Mouse (Mus musculus) myocyte (in vitro differentiated cells): ENCODE data around the gene Begain. TPM values are rescaled to one million over a fixed set of nuclear protein-coding genes. Genes with fewer than 3 reads are reported as not detected.

Source experiments
- H3K27me3 ChIP-seq: one replicate; pipeline ENCODE4 v1.6.1; 2011; ENCODE audit not compliant: control insufficient read depth, insufficient read depth, insufficient read length
- H3K36me3 ChIP-seq: one replicate; pipeline ENCODE4 v1.6.1; 2011; ENCODE audit not compliant: control insufficient read depth, insufficient read depth
- H3K4me2 ChIP-seq: one replicate; pipeline ENCODE4 v1.6.1; 2011; ENCODE audit warnings: low read depth, control low read depth
- H3K4me3 ChIP-seq: one replicate; pipeline ENCODE4 v1.5.1; 2011; ENCODE audit warnings: mild to moderate bottlenecking, control low read depth, moderate library complexity
- H3K79me2 ChIP-seq: one replicate; pipeline ENCODE4 v1.6.1; 2011; ENCODE audit not compliant: control insufficient read depth, insufficient read depth
- H3ac ChIP-seq: one replicate; pipeline ENCODE4 v1.6.1; 2011; ENCODE audit not compliant: control insufficient read depth, insufficient read length
- CEBPB ChIP-seq: IDR thresholded peaks from 2 replicates; pipeline ENCODE4 v1.6.1; 2011; ENCODE audit warnings: mild to moderate bottlenecking, moderate library complexity; ENCODE audit not compliant: poor library complexity, insufficient read depth, severe bottlenecking
- E2F4 ChIP-seq: IDR thresholded peaks from one replicate; pipeline ENCODE4 v1.6.1; 2011; ENCODE audit warnings: mild to moderate bottlenecking, control low read depth, moderate library complexity; ENCODE audit not compliant: insufficient read depth
- MAX ChIP-seq: IDR thresholded peaks from one replicate; pipeline ENCODE4 v1.6.1; 2011; ENCODE audit warnings: low read depth, mild to moderate bottlenecking, control low read depth
- MYOD1 ChIP-seq, 3 experiments: IDR thresholded peaks; one replicate each; pipeline ENCODE4 v1.6.1; 2011; ENCODE audit warnings: control low read depth in 2 of 3, low read depth in 2 of 3, mild to moderate bottlenecking in 2 of 3, moderate library complexity in 1 of 3; ENCODE audit not compliant: insufficient read length in 2 of 3, control insufficient read depth in 1 of 3
- MYOG ChIP-seq, 3 experiments: IDR thresholded peaks; one replicate each; pipeline ENCODE4 v1.6.1; 2011; ENCODE audit warnings: control low read depth in 2 of 3, low read depth in 2 of 3, mild to moderate bottlenecking in 2 of 3; ENCODE audit not compliant: insufficient read length in 2 of 3, control insufficient read depth in 1 of 3, insufficient read depth in 1 of 3
- POLR2A ChIP-seq: IDR thresholded peaks from one replicate; pipeline ENCODE4 v1.6.1; 2011; ENCODE audit warnings: low read depth, mild to moderate bottlenecking, control low read depth, moderate library complexity; ENCODE audit not compliant: insufficient read length
- POLR2AphosphoS2 ChIP-seq: IDR thresholded peaks from one replicate; pipeline ENCODE4 v1.6.1; 2011; ENCODE audit warnings: low read depth, control low read depth; ENCODE audit not compliant: insufficient read length
- REST ChIP-seq: IDR thresholded peaks from one replicate; pipeline ENCODE4 v1.6.1; 2011; ENCODE audit warnings: mild to moderate bottlenecking, control low read depth, moderate library complexity; ENCODE audit not compliant: insufficient read depth, insufficient read length
- SRF ChIP-seq: IDR thresholded peaks from one replicate; pipeline ENCODE4 v1.6.1; 2011; ENCODE audit warnings: low read depth; ENCODE audit not compliant: control insufficient read depth, insufficient read length
- TCF12 ChIP-seq: IDR thresholded peaks from one replicate; pipeline ENCODE4 v1.6.1; 2011; ENCODE audit warnings: mild to moderate bottlenecking, control low read depth; ENCODE audit not compliant: poor library complexity, insufficient read depth, severe bottlenecking
- TCF3 ChIP-seq: IDR thresholded peaks from one replicate; pipeline ENCODE4 v1.6.1; 2011; ENCODE audit warnings: low read depth, control low read depth; ENCODE audit not compliant: insufficient read length
- USF1 ChIP-seq: IDR thresholded peaks from one replicate; pipeline ENCODE4 v1.6.1; 2011; ENCODE audit warnings: low read depth, mild to moderate bottlenecking, control low read depth, moderate library complexity
- polyA plus RNA-seq: library from polyadenylated mRNA; unstranded; fragments of >200 nt; fragmentation: generic; extraction: Trizol; gene quantifications from one replicate; pipeline ENCODE4 v1.2.1, GENCODE M21; 2012; ENCODE audit warnings: missing spikeins

Gene Begain
- polyA plus RNA-seq, 1 experiment, result 0.10 TPM

- H3K4me3 ChIP-seq, result no peak overlapping the region
- TF ChIP-seq MYOG (IDR thresholded peaks at IDR 0.05; ENCODE audit: control insufficient read depth in 1 of 3, insufficient read depth in 1 of 3, insufficient read length in 2 of 3, low read depth in 2 of 3), result no peak
- no peak for TF ChIP-seq USF1
- TF ChIP-seq TCF3, result no peak
- H3K79me2 ChIP-seq, result no peaks in the 10 kb centered on the region
- H3K4me2 ChIP-seq, result no peak overlapping the region
- no peak overlapping the region for H3ac ChIP-seq
- H3K27me3 ChIP-seq, result no peaks in the 10 kb centered on the region
- no peaks in the 10 kb centered on the region for H3K36me3 ChIP-seq
Observed at GRCm38 (mm10) chr12:109022181-109022691, 45.8 kb downstream of the Begain start.

- TF ChIP-seq MYOG (IDR thresholded peaks at IDR 0.05; ENCODE audit: control insufficient read depth in 1 of 3, insufficient read depth in 1 of 3, insufficient read length in 2 of 3, low read depth in 2 of 3) (no peak), TCF12 (no peak), E2F4 (no peak), POLR2AphosphoS2 (no peak), POLR2A (no peak), MYOD1 (IDR thresholded peaks at IDR 0.05; ENCODE audit: control insufficient read depth in 1 of 3, insufficient read length in 2 of 3, low read depth in 2 of 3) (no peak), USF1 (no peak), MAX (no peak), CEBPB (no peak), SRF (no peak), TCF3 (no peak), REST (no peak)
- no peak overlapping the region for H3K4me3 ChIP-seq
Observed at GRCm38 (mm10) chr12:109010070-109010649, 57.9 kb downstream of the Begain start.

GRCm38 (mm10) chr12:109002978-109003377 is 65.0 kb downstream of the Begain start:
- H3ac ChIP-seq, result no peak overlapping the region
- H3K4me2 ChIP-seq, result no peak overlapping the region
- H3K79me2 ChIP-seq, result no peaks in the 10 kb centered on the region
- H3K4me3 ChIP-seq, result no peak overlapping the region
- no peak for TF ChIP-seq TCF12
- no peaks in the 10 kb centered on the region for H3K36me3 ChIP-seq
- no peaks in the 10 kb centered on the region for H3K27me3 ChIP-seq

More at GRCm38 (mm10) chr12:109010070-109010649, 57.9 kb downstream of the Begain start:
- H3ac ChIP-seq, result no peak overlapping the region
- H3K79me2 ChIP-seq, result no peaks in the 10 kb centered on the region
- no peak overlapping the region for H3K4me2 ChIP-seq
- no peaks in the 10 kb centered on the region for H3K36me3 ChIP-seq
- no peaks in the 10 kb centered on the region for H3K27me3 ChIP-seq

GRCm38 (mm10) chr12:108997249-108997648 is 70.8 kb downstream of the Begain start:
- TF ChIP-seq USF1 (no peak), MYOG (IDR thresholded peaks at IDR 0.05; ENCODE audit: control insufficient read depth in 1 of 3, insufficient read depth in 1 of 3, insufficient read length in 2 of 3, low read depth in 2 of 3) (no peak), TCF12 (no peak), POLR2AphosphoS2 (no peak)
- no peaks in the 10 kb centered on the region for H3K79me2 ChIP-seq
- H3K36me3 ChIP-seq, result no peaks in the 10 kb centered on the region
- H3K27me3 ChIP-seq, result no peaks in the 10 kb centered on the region
- H3ac ChIP-seq, result no peak overlapping the region
- H3K4me3 ChIP-seq, result no peak overlapping the region
- H3K4me2 ChIP-seq, result no peak overlapping the region

- Histone ChIP-seq H3ac (no peak overlapping the region), H3K4me3 (no peak overlapping the region), H3K79me2 (no peaks in the 10 kb centered on the region), H3K27me3 (no peaks in the 10 kb centered on the region), H3K4me2 (no peak overlapping the region), H3K36me3 (no peaks in the 10 kb centered on the region)
- no peak for TF ChIP-seq MYOD1 (IDR thresholded peaks at IDR 0.05; ENCODE audit: control insufficient read depth in 1 of 3, insufficient read length in 2 of 3, low read depth in 2 of 3)
- no peak for TF ChIP-seq USF1
- TF ChIP-seq E2F4, result no peak
- no peak for TF ChIP-seq POLR2AphosphoS2
- no peak for TF ChIP-seq MAX
- no peak for TF ChIP-seq POLR2A
- TF ChIP-seq TCF3, result no peak
- no peak for TF ChIP-seq MYOG (IDR thresholded peaks at IDR 0.05; ENCODE audit: control insufficient read depth in 1 of 3, insufficient read depth in 1 of 3, insufficient read length in 2 of 3, low read depth in 2 of 3)
- TF ChIP-seq SRF, result no peak
Observed at GRCm38 (mm10) chr12:108995976-108996636, 71.9 kb downstream of the Begain start.
